Mouse (Mus musculus): ENCODE measurements around the gene Epor.

Epor gene

GRCm38 (mm10) chr9:21938234-21938855 lies 25.0 kb downstream of the Epor start:
- DNase-seq (ENCODE audit: extremely low read depth, insufficient read length, low spot score), result no peak

GRCm38 (mm10) chr9:21937711-21938175 lies 25.6 kb downstream of the Epor start:
- no peak for DNase-seq (ENCODE audit: extremely low read depth, insufficient read length, low spot score)

- DNase-seq (ENCODE audit: extremely low read depth, insufficient read length, low spot score), result peak; percentile 81
Measured at GRCm38 (mm10) chr9:21936692-21937570, 26.4 kb downstream of the Epor start, which contains the start of gene Plppr2. Gene Plppr2, plus strand, starts transcription at chr9:21937033.

GRCm38 (mm10) chr9:21935466-21936131 lies 27.7 kb downstream of the Epor start:
- no peak for DNase-seq (ENCODE audit: extremely low read depth, insufficient read length, low spot score)

GRCm38 (mm10) chr9:21934021-21934420 lies 29.3 kb downstream of the Epor start:
- DNase-seq (ENCODE audit: extremely low read depth, insufficient read length, low spot score), result no peak

- no peak for DNase-seq (ENCODE audit: extremely low read depth, insufficient read length, low spot score)
Measured at GRCm38 (mm10) chr9:21932445-21933137, 30.7 kb downstream of the Epor start.

DNA sequence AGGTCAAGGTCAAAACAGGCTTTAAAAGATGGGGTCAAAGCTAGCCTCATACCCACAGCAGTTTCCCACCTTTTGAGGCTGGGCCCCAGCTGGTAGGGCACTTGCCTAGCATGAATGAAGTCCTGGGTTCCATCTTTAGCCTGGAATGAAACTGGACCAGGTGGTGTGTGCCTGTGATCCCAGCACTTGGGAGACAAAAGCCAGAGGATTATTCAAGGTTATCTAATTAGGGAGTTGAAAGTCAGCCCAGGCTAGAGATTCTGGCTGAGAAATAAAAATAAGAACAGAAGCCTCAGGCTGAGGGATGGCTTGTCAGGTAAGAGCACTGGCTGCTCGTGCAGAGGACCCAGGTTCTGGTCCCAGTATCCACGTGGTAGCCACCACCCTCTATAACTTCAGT lies 31.3 kb downstream of the Epor start:
- no peak for DNase-seq (ENCODE audit: extremely low read depth, insufficient read length, low spot score)

GRCm38 (mm10) chr9:21929208-21929607 lies 34.1 kb downstream of the Epor start:
- DNase-seq (ENCODE audit: extremely low read depth, insufficient read length, low spot score), result no peak

- peak; percentile 96 for DNase-seq (ENCODE audit: extremely low read depth, insufficient read length, low spot score)
Measured at GRCm38 (mm10) chr9:21927208-21927753, 36.0 kb downstream of the Epor start, which contains the start of the genes Ccdc159 and Tmem205. Gene Ccdc159, plus strand, starts transcription at chr9:21927471. Gene Tmem205, minus strand, starts transcription at chr9:21927556.

- no peak for DNase-seq (ENCODE audit: extremely low read depth, insufficient read length, low spot score)
Measured at GRCm38 (mm10) chr9:21926784-21927183, 36.5 kb downstream of the Epor start.

DNA sequence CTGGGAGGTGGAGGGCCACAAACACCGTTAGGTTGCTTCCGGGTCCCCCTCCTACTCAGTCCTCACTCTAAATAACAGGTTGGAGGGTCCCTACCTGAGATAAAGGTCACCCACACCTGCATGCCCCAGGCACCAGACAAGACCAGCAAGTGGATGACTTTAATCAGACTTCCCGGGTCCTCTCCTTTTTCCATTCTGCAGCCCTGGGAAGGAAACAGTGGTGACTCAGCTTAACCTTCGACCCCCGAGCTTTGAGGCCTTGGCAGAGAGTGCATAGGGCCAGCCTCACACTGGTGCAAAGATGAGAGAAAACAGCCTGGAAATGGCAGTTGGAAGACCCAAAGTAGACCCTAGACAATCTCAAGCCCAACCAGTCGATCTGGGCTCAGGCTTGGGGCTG lies 37.2 kb downstream of the Epor start:
- DNase-seq (ENCODE audit: extremely low read depth, insufficient read length, low spot score), result no peak

DNA sequence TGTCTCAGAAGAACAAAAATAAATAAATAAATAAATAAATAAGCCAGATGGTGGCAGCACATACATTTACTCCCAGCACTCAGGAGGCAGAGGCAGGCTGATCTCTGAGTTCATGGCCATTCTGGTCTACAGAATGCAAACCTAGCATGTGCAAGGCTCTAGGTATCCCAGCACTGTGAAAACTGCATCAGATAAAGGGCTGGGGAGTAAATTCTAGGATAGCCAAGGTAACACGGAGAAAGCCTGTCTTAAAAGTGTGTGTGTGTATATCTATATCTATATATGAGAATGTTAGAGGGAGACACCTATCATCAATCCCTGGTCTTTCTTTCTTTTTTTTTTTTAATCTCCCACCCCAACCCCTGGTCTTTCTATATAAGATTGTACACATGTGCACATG lies 37.8 kb downstream of the Epor start:
- no peak for DNase-seq (ENCODE audit: extremely low read depth, insufficient read length, low spot score)

GRCm38 (mm10) chr9:21925034-21925433 lies 38.3 kb downstream of the Epor start:
- DNase-seq (ENCODE audit: extremely low read depth, insufficient read length, low spot score), result no peak

DNA sequence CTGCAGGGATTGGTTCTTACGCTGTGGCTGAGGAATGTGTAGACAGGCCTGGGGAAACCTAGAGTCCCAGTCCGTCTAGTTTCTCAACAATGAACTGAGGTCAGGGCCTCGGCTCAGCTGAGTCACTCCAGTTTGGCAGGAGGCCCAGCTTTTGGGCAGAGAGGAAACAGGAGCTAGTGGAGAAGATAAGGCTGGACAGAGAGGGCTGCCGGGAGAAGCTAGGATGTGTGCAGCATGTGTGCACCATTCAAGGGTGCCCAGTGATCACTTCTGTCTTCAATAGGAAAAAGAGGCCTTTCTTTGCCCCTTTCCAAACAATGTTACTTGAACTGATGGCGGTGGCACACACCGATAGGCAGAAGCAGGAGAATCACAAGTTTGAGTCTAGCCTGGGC lies 39.2 kb downstream of the Epor start:
- DNase-seq (ENCODE audit: extremely low read depth, insufficient read length, low spot score), result peak; percentile 80

GRCm38 (mm10) chr9:21923490-21924098 lies 39.7 kb downstream of the Epor start:
- DNase-seq (ENCODE audit: extremely low read depth, insufficient read length, low spot score), result no peak

DNA sequence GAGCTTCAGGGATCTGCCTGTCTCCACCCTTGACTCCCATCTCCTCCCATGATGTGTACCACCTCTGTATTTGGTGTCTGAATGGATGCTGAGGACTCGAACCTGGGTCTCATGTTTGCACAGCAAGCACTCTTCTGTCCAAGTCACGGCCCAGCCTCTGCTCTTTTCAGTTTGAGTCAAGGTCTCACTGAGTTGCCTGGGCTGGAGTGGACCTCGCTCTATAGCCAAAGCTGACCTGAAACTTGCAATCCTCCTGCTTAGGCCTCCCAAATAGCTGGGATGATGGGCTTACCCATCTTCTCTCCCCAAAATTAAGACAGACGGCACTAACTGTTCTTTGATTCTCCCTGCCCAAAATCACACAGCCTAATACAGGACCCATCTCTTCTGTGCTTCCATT lies 40.3 kb downstream of the Epor start:
- DNase-seq (ENCODE audit: extremely low read depth, insufficient read length, low spot score), result no peak

DNA sequence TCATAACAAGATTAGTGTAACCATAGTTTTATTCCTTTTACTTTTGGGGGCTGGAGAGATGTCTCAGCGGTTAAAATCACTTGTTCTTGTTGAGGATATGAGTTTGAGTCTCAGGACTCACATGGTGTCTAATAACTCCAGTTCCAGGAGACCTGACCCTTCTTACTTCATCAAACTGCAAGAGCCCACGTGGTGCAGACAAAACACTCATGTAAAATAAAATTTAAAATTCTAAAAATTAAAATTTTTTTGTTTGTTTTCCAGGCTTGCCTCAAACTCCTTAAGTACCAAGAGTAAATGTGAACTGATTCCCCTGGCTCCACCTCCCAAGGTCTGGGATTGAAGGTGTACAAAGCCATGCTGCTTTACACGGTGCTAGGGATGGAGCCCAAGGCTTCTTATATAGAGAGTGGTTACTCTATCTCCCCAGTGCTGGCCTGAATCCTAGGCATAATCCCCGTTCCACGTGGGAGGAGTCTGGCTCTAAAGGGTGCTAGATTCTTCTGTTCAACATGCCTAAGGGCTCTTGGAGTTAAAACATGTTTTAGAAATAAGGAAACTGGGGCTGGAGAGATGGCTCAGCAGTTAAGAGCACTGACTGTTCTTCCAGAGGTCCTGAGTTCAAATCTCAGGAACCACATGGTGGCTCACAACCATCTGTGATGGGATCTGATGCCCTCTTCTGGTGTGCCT lies 44.5 kb downstream of the Epor start:
- no peak for DNase-seq (ENCODE audit: extremely low read depth, insufficient read length, low spot score)

DNA sequence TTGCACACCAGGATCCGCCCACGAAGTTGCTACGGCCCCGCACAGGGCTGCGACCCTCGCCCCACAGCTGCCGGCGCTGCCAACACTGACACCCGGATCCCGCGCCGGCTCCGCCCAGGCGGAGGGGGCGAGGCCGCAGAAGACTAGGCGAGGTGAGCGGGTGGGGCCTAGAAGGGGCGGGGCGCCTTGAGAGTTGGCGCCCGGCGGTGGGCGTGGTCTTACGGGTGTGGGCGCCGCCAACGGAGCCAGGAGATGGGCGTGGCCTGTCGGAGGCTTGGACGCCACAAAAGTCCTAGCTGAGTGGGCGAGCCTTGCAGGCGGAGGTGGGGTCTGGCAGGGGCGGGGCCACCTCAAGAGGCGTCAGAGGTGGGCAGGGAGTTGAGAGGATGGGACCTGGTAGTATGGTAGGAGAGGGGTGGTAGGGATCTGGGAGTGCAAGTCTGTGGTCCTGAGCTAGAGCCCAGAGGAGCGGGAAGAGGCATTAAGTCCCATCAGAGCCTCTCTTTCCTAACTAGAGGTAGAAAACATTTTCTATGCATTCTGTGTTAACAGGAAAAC lies 45.2 kb downstream of the Epor start, which contains the start of gene Rab3d:
Rab3d (minus strand) TSS at position 158 of the 558 bp plus-strand sequence.
- DNase-seq (ENCODE audit: extremely low read depth, insufficient read length, low spot score), result peak; percentile 95

- DNase-seq (ENCODE audit: extremely low read depth, insufficient read length, low spot score), result no peak
Measured at GRCm38 (mm10) chr9:21917493-21918034, 45.7 kb downstream of the Epor start.

All from 3134 (cell line).